Mouse (Mus musculus) bone marrow, adult 2 months (tissue): ENCODE results near the gene Dusp7.

Experiments used
- CTCF ChIP-seq: fragments of 200-500 bp; IDR thresholded peaks from 2 replicates; pipeline ENCODE4 v1.5.1; 2011; ENCODE audit warnings: low read length, control low read depth; ENCODE audit not compliant: control insufficient read depth, insufficient read depth
- POLR2A ChIP-seq: fragments of 200-500 bp; IDR thresholded peaks from 2 replicates; pipeline ENCODE4 v1.6.1; 2011; ENCODE audit warnings: low read depth, mild to moderate bottlenecking, control low read depth, low read length, borderline replicate concordance; ENCODE audit not compliant: control insufficient read depth

GRCm38 (mm10) chr9:106342573-106342972 is 25.9 kb upstream of the Dusp7 start:
- TF ChIP-seq CTCF (no peak), POLR2A (no peak)
